Mouse (Mus musculus) gastrocnemius, postnatal 10 days (tissue): ENCODE results near the gene Usp25. TPM values are rescaled to one million over a fixed set of nuclear protein-coding genes. Genes with fewer than 3 reads are reported as not detected.
A peak's percentile ranks its signal among the peaks of the same experiment; 100 is the strongest.

Experiments
- DNase-seq: peaks from one replicate; pipeline ENCODE4 v3.0.0; 2021; ENCODE audit warnings: mixed read lengths
- long read RNA-seq, 2 experiments: library from polyadenylated mRNA; stranded (forward); transcript quantifications; one replicate each; pipeline ENCODE4 v2.0.0; 2021
- total RNA-seq, 2 experiments: library from RNA; stranded (reverse); gene quantifications; 2 replicates each; pipeline ENCODE4 v1.2.3; 2021

Usp25 gene
- 10 to 100 TPM; 76.4 to 78.0 TPM for total RNA-seq
- long read RNA-seq, experiment 1, full-length matches to known transcripts, result 11 of 106 reads
- long read RNA-seq, experiment 1, partial matches to known transcripts, result 33 of 106 reads
- long read RNA-seq, experiment 1, other reads (novel, unspliced or antisense), result 62 of 106 reads
- long read RNA-seq, experiment 2, full-length matches to known transcripts, result 5 of 109 reads
- long read RNA-seq, experiment 2, partial matches to known transcripts, result 43 of 109 reads
- long read RNA-seq, experiment 2, other reads (novel, unspliced or antisense), result 61 of 109 reads

- DNase-seq, result peak; percentile 89
These were observed at the start of gene Usp25 for GRCm38 (mm10) chr16:77013427-77014320. Gene Usp25, plus strand, starts transcription at chr16:77013706.

DNA sequence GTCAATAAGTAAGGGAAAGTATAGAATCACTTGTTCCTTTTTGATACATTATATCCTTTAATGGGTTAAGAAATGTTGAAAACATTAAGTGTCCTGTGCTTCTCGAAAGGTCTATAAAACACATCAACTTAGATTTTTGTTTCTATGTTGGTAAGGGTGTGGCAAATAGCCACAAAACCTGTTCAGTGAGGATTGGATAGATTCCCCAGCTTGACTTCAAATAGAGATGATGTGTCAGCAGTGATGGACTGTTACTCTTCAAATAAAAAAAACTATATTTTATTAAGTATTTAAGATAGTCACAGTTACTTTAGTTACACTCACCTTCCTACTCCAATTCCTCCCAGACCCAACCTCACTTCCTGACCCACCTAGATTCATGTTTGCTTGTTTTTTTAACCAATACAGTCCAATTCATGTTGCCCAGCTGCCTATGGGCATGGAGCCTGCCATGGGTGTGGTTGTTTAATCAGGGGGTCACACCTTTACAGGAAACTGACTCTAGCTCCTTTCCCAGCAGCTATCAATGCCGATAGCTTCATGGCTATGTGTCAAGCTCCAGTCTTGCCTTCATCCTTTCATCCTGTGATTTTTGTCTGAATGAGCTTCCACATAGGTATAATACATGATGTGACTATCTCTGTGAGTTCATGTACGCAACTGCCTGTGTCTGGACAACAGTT lies 45.8 kb upstream of the Usp25 start:
- no peak for DNase-seq

DNA sequence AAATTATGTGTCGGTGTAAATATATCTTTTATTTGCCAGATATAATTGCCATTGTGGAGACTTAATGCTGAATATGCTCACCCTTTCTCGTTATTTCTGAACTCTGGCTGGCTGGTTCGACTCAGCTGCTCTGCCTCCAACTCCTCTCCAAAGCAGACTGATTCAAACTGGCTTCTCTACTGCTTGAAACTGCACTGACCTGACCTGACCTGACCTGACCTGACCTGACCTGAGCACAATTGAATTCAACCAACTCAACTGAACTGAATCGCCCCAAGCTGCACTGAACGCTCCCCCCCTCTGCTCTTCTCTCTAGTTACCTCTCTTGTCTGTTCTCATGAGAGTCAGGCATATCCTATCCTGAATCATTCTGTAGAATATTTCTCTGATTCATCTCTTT lies 42.3 kb upstream of the Usp25 start:
- DNase-seq, result no peak

DNA sequence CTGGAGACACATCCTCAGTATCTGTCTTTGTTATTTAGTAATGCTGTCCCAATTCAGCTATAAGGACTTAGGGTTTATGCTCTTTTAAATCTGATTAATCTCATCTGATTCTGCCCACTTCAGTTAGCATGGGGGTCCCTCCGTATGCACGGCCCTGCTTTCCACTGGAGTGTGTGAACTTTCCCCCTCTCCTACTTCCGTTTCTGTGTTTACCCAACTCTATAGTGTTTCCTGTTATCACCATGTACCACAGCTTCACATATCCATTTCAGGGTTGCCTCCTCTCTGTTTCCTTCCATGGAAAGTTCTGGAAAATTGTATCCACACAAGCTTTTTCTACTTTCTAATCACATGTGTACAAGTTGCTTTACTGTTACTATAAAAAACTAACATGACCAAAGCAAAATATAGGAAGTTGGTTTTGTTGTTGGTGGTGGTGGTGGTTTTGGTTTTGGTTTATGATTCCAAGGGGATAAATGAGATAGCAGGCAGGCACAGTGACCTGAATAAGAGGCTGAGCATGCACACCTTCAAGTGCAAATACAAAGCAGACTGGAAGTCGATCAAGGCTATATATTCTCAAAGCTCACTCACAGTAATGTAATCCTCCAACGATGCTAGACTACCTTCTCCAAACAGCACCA lies 36.6 kb upstream of the Usp25 start:
- DNase-seq, result no peak

DNA sequence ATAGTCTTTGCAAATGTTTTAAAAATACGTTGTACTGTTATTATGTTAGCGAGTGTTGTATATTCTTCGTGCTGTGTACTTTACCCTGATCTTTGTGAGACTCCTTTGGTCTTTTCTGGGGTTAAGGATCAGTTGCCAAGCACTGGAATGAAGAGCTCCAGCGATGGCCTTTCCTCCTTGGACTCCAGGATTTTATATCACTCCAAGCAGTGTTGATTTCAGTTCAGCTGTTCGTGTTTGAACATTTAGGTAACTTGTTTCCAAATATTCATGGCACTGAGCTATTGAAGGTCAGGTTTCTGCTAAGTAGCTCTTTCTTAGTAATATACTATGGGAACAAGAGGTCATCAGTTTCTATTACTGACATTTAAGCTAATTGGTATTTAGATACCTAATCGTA lies 29.8 kb upstream of the Usp25 start:
- DNase-seq, result no peak

- DNase-seq, result no peak
These were observed 25.8 kb upstream of the Usp25 start for GRCm38 (mm10) chr16:76987711-76988110.

GRCm38 (mm10) chr16:77003900-77004299 lies 9.6 kb upstream of the Usp25 start:
- no peak for DNase-seq

- DNase-seq, result no peak
These were observed 4.3 kb upstream of the Usp25 start for GRCm38 (mm10) chr16:77009173-77009572.

DNA sequence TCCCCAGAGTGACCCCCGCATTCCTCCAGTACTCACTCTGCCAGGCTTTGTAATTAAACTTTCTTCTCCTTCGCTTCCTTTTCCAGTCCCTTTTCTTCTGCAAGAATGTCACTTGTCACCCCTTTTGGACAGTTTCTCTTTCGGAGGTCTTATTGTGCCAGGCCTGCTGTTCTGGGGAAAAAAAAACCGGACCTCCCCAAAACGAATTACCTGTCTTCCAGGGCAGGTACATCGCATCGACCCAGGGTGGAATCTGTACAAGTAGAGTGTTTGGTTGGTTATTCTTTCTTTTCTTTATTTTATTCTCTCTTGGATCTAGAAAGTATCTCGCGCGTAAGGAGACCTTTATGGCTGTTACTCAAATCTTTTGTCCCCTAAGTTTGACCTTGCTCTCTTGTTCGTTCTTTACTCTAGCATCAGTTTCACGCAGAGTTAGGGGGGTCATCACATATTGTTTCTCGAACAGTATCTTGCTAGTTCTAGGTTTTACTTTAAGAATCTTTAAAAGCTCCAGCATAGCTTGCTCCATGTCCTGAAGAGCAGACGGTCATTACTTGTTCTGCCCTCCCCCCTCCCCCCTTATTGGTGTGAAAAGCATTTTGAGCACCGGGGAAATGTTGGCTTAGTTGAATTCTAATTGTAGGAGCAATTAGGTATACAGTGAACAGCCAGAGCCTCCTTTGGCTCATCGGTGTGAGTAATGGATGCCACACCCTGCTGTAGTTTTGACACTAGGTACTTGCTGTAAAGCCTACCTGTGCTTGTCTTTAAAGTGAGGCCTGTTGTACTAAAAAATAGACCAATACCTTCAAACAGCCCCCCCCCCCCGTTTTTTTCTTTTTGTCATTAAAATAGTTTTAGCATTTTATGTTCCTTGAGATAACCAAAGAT lies 1.1 kb downstream of the Usp25 start:
- no peak for DNase-seq

DNA sequence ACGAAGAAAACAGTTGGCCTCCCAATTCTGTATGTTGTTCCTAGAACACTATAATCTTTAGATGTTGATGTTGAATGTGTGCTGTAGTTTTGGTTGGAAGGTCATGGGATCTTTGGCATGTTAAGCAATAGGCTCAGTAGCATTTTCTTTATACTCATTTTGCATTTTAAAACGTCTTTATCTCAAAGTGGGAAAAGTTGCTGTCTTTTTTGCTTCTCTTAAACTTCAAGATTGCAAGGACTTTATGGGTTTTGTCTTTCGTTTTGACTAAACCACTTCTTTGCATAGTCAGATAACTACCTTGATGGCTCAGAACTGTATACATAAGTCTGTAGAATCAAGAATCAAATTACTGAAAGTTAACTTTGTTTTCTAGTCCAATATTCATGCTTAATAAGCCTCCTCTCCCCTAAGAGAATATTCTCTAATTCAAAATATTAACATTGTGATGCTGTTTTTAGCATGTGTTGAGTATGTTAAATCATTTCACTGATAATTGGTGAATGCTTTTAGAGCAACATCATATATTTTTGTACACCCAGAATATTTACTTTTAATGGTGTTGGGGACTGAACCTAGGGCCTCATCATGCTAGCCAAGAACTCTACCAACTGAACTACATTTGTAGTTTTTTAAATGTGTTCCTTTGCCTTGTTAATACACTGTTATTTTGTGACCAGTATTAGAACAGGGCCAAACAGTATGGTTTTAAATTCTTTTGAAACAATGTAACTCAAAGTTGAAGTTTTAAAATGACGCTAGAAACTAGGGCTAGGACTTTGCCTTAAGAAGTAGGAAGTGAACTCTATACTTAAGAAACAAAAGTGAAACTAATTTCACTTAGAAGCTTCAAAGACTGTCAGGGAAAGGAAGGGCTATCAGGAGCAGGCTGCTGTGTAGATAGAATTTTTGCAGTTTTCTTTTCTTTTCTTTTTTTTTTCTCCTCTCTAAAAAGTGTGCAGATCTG lies 2.2 kb downstream of the Usp25 start:
- no peak for DNase-seq

DNA sequence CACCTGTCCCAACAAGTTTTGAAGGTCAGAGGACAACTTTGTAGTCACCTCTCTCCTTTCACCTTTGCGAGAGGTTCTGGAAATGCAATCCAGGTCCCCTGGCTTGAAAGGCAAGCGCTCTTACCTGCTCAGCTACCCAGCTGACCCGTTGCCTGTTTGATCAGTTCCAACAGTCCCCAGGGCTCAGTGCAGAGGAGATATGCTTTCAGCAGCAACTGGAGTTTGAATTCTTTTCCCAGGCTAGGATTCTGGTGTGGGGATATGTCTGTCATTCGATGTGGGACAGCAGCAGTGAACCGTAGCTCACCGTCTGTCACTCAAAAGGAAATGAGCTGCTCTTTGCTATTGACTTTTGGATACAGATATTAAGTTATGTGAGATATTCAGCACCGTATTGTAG lies 4.4 kb downstream of the Usp25 start:
- no peak for DNase-seq

- DNase-seq, result no peak
These were observed 6.7 kb downstream of the Usp25 start for GRCm38 (mm10) chr16:77020190-77020589.

DNA sequence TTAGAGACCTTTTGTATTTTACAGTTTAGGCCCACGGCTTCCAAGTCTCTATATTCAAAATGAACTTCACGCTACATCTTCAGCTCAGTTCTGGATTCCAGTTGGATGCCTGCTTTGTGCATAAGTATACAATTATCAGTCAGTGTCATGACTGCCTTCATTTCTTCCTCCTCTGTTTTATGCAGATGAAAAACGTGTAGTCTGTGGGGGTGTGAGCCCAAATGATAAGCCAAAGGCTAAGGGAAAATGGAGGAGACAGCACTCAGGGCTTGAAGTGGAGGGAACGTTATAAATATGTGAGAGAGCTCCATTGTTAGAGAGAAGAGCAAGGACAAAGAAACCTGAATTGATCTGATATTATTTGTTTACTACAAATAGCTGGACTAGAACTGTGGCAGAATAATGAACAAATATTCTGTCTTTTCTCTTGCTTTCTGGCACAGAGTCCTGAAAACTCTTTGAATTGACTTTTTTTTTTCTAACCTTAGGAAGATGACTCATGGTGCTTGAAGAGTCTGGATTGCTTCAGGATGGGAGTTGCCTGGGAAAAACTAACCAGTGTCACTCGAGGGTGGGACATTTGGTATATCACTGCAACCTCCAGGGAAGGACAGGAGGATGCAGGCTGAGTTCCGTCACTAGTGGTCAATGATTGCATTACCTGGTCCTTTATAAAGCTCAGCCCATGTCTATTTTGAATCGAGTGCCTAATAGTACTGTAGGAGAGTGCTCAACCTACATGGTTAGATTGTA lies 10.3 kb downstream of the Usp25 start:
- DNase-seq, result no peak

DNA sequence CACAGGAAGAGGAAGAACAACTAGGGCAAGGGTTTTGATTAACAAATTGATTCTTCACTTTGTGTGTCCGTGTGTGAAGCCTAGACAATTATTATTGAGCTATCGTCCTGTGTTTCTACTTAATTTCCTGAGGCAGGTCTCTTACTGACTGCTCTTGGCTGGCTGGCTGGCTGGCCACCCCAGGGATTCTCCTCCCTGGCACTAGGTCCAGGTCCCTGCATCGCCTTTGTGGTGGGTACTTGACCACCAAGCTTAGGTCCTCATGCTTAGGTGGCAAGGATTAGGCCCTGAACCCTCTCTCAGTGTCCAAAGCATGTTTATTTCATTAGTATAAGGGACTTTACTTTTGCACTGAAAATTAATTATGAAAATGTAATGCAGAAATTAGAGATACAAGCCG lies 12.6 kb downstream of the Usp25 start:
- DNase-seq, result no peak

- no peak for DNase-seq
These were observed 13.4 kb downstream of the Usp25 start for GRCm38 (mm10) chr16:77026933-77027332.

GRCm38 (mm10) chr16:77027976-77028686 lies 14.6 kb downstream of the Usp25 start:
- DNase-seq, result no peak

DNA sequence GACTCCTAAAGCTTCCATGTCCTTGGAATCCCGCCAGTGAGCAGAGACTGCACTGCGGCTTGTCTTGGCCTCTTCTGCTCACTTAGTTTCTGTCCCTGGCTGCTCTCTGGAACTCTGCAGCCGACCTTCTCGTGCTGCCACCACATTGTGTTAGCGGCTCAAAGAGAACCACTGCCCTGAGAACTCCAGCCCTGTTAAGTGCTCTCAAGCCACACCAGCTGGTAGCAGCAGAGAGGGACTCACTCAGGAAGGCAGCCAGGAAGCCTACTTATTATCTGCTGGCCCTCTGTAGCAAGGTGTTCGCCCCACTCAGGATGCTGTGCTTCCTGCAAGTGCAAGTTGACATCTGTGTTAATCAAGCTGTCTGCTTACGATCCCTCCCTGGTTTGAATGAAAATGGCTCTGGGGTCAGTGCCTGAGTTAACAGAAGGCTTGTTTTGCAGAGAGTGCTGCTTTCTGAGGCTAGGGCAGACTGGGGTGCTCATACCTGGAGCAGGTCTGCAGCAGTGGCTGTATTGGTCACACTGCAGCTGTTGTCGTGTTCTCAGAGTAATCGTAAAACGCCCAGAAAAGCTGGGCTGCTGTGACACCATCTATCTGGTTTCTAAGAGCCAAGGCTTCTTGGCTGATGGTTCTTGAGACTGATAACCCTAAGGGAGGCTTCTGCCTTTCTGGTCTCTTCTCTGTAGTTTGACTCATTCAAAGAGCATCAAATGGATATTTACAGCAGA lies 15.3 kb downstream of the Usp25 start:
- DNase-seq, result peak; percentile 68

- DNase-seq, result no peak
These were observed 16.9 kb downstream of the Usp25 start for GRCm38 (mm10) chr16:77030435-77030834.
